Mouse (Mus musculus): ENCODE data around the gene Rubcnl. TPM values are rescaled to one million over a fixed set of nuclear protein-coding genes. Genes with fewer than 3 reads are reported as not detected.

The Rubcnl gene
- polyA plus RNA-seq, 1 experiment from 2014 or later = 0.38 TPM

- Histone ChIP-seq H3K27me3 (ENCODE audit: control insufficient read depth, insufficient read depth, low read length) (no peaks in the 10 kb centered on the region), H3K4me1 (ENCODE audit: control insufficient read depth, insufficient read depth, low read length) (no peaks in the 10 kb centered on the region), H3K9ac (ENCODE audit: low read length) (no peak overlapping the region), H3K4me2 (ENCODE audit: low read depth) (no peak overlapping the region), H3K27ac (ENCODE audit: low read depth, low read length) (no peak overlapping the region), H3K36me3 (ENCODE audit: control insufficient read depth, insufficient read depth, low read length) (no peaks in the 10 kb centered on the region), H3K9me3 (ENCODE audit: control insufficient read depth, low read length) (no peaks in the 10 kb centered on the region), H3K4me3 (ENCODE audit: low read depth, low read length) (no peak overlapping the region)
- ATAC-seq (ENCODE audit: insufficient read depth, low FRiP score, low TSS enrichment) (no peak), DNase-seq (ENCODE audit: low spot score) (no peak)
- 79% methylated on average over 14 of the region's 14 CpGs for WGBS
These were observed 38.9 kb downstream of the Rubcnl start for GRCm38 (mm10) chr14:75054455-75055343.

- no peaks in the 10 kb centered on the region for H3K27me3 ChIP-seq (ENCODE audit: control insufficient read depth, insufficient read depth, low read length)
These were observed 41.1 kb downstream of the Rubcnl start for GRCm38 (mm10) chr14:75056861-75057431.

GRCm38 (mm10) chr14:75060562-75060961 is 44.7 kb downstream of the Rubcnl start:
- no peaks in the 10 kb centered on the region for H3K4me1 ChIP-seq (ENCODE audit: control insufficient read depth, insufficient read depth, low read length)
- H3K4me2 ChIP-seq (ENCODE audit: low read depth) = no peak overlapping the region
- DNase-seq (ENCODE audit: low spot score) = peak; percentile 28
- H3K36me3 ChIP-seq (ENCODE audit: control insufficient read depth, insufficient read depth, low read length) = no peaks in the 10 kb centered on the region
- H3K4me3 ChIP-seq (ENCODE audit: low read depth, low read length) = no peak overlapping the region
- H3K9me3 ChIP-seq (ENCODE audit: control insufficient read depth, low read length) = no peaks in the 10 kb centered on the region
- H3K27ac ChIP-seq (ENCODE audit: low read depth, low read length) = no peak overlapping the region
- 43% methylated on average over 8 of the region's 8 CpGs for WGBS
- H3K27me3 ChIP-seq (ENCODE audit: control insufficient read depth, insufficient read depth, low read length) = no peaks in the 10 kb centered on the region
- no peak for ATAC-seq (ENCODE audit: insufficient read depth, low FRiP score, low TSS enrichment)
- H3K9ac ChIP-seq (ENCODE audit: low read length) = no peak overlapping the region

More at GRCm38 (mm10) chr14:75056861-75057431, 41.1 kb downstream of the Rubcnl start:
- ATAC-seq (ENCODE audit: insufficient read depth, low FRiP score, low TSS enrichment) = no peak
- no peak overlapping the region for H3K27ac ChIP-seq (ENCODE audit: low read depth, low read length)
- no peak overlapping the region for H3K4me3 ChIP-seq (ENCODE audit: low read depth, low read length)
- H3K9ac ChIP-seq (ENCODE audit: low read length) = no peak overlapping the region
- H3K4me1 ChIP-seq (ENCODE audit: control insufficient read depth, insufficient read depth, low read length) = no peaks in the 10 kb centered on the region
- no peak for DNase-seq (ENCODE audit: low spot score)
- no peaks in the 10 kb centered on the region for H3K9me3 ChIP-seq (ENCODE audit: control insufficient read depth, low read length)
- H3K4me2 ChIP-seq (ENCODE audit: low read depth) = no peak overlapping the region
- no peaks in the 10 kb centered on the region for H3K36me3 ChIP-seq (ENCODE audit: control insufficient read depth, insufficient read depth, low read length)
- 87% methylated on average over 9 of the region's 9 CpGs for WGBS

GRCm38 (mm10) chr14:75063936-75064335 is 48.1 kb downstream of the Rubcnl start:
- no peak for ATAC-seq (ENCODE audit: insufficient read depth, low FRiP score, low TSS enrichment)
- Histone ChIP-seq H3K9ac (ENCODE audit: low read length) (no peak overlapping the region), H3K4me1 (ENCODE audit: control insufficient read depth, insufficient read depth, low read length) (no peaks in the 10 kb centered on the region), H3K36me3 (ENCODE audit: control insufficient read depth, insufficient read depth, low read length) (no peaks in the 10 kb centered on the region), H3K27me3 (ENCODE audit: control insufficient read depth, insufficient read depth, low read length) (no peaks in the 10 kb centered on the region), H3K27ac (ENCODE audit: low read depth, low read length) (no peak overlapping the region), H3K4me3 (ENCODE audit: low read depth, low read length) (no peak overlapping the region), H3K9me3 (ENCODE audit: control insufficient read depth, low read length) (no peaks in the 10 kb centered on the region), H3K4me2 (ENCODE audit: low read depth) (no peak overlapping the region)
- 85% methylated on average over 8 of the region's 8 CpGs for WGBS
- DNase-seq (ENCODE audit: low spot score) = no peak

GRCm38 (mm10) chr14:75064520-75064919 is 48.7 kb downstream of the Rubcnl start:
- DNase-seq (ENCODE audit: low spot score) (no peak), ATAC-seq (ENCODE audit: insufficient read depth, low FRiP score, low TSS enrichment) (no peak)
- Histone ChIP-seq H3K27ac (ENCODE audit: low read depth, low read length) (no peak overlapping the region), H3K9ac (ENCODE audit: low read length) (no peak overlapping the region), H3K36me3 (ENCODE audit: control insufficient read depth, insufficient read depth, low read length) (no peaks in the 10 kb centered on the region), H3K4me3 (ENCODE audit: low read depth, low read length) (no peak overlapping the region), H3K9me3 (ENCODE audit: control insufficient read depth, low read length) (no peaks in the 10 kb centered on the region), H3K27me3 (ENCODE audit: control insufficient read depth, insufficient read depth, low read length) (no peaks in the 10 kb centered on the region), H3K4me1 (ENCODE audit: control insufficient read depth, insufficient read depth, low read length) (no peaks in the 10 kb centered on the region), H3K4me2 (ENCODE audit: low read depth) (no peak overlapping the region)
- WGBS = 67% methylated on average over 7 of the region's 7 CpGs

- Histone ChIP-seq H3K4me3 (ENCODE audit: low read depth, low read length) (no peak overlapping the region), H3K9ac (ENCODE audit: low read length) (no peak overlapping the region), H3K9me3 (ENCODE audit: control insufficient read depth, low read length) (no peaks in the 10 kb centered on the region), H3K4me1 (ENCODE audit: control insufficient read depth, insufficient read depth, low read length) (no peaks in the 10 kb centered on the region), H3K36me3 (ENCODE audit: control insufficient read depth, insufficient read depth, low read length) (no peaks in the 10 kb centered on the region), H3K4me2 (ENCODE audit: low read depth) (no peak overlapping the region), H3K27ac (ENCODE audit: low read depth, low read length) (no peak overlapping the region), H3K27me3 (ENCODE audit: control insufficient read depth, insufficient read depth, low read length) (no peaks in the 10 kb centered on the region)
- no peak for DNase-seq (ENCODE audit: low spot score)
- no peak for ATAC-seq (ENCODE audit: insufficient read depth, low FRiP score, low TSS enrichment)
- WGBS = 93% methylated on average over 5 of the region's 5 CpGs
These were observed 49.4 kb downstream of the Rubcnl start for GRCm38 (mm10) chr14:75065211-75065610.

GRCm38 (mm10) chr14:75068430-75069112 is 52.7 kb downstream of the Rubcnl start:
- Histone ChIP-seq H3K9ac (ENCODE audit: low read length) (no peak overlapping the region), H3K4me3 (ENCODE audit: low read depth, low read length) (no peak overlapping the region), H3K36me3 (ENCODE audit: control insufficient read depth, insufficient read depth, low read length) (no peaks in the 10 kb centered on the region), H3K4me1 (ENCODE audit: control insufficient read depth, insufficient read depth, low read length) (no peaks in the 10 kb centered on the region), H3K9me3 (ENCODE audit: control insufficient read depth, low read length) (no peaks in the 10 kb centered on the region), H3K27me3 (ENCODE audit: control insufficient read depth, insufficient read depth, low read length) (no peaks in the 10 kb centered on the region), H3K4me2 (ENCODE audit: low read depth) (no peak overlapping the region), H3K27ac (ENCODE audit: low read depth, low read length) (no peak overlapping the region)
- DNase-seq (ENCODE audit: low spot score) = no peak
- ATAC-seq (ENCODE audit: insufficient read depth, low FRiP score, low TSS enrichment) = no peak
- 86% methylated on average over 17 of the region's 19 CpGs for WGBS

GRCm38 (mm10) chr14:75069356-75069979 is 53.6 kb downstream of the Rubcnl start:
- no peak overlapping the region for H3K4me3 ChIP-seq (ENCODE audit: low read depth, low read length)
- 81% methylated on average over 7 of the region's 7 CpGs for WGBS
- no peaks in the 10 kb centered on the region for H3K27me3 ChIP-seq (ENCODE audit: control insufficient read depth, insufficient read depth, low read length)
- no peaks in the 10 kb centered on the region for H3K4me1 ChIP-seq (ENCODE audit: control insufficient read depth, insufficient read depth, low read length)
- DNase-seq (ENCODE audit: low spot score) (no peak), ATAC-seq (ENCODE audit: insufficient read depth, low FRiP score, low TSS enrichment) (no peak)
- no peaks in the 10 kb centered on the region for H3K9me3 ChIP-seq (ENCODE audit: control insufficient read depth, low read length)
- no peaks in the 10 kb centered on the region for H3K36me3 ChIP-seq (ENCODE audit: control insufficient read depth, insufficient read depth, low read length)
- H3K9ac ChIP-seq (ENCODE audit: low read length) = no peak overlapping the region
- no peak overlapping the region for H3K4me2 ChIP-seq (ENCODE audit: low read depth)
- H3K27ac ChIP-seq (ENCODE audit: low read depth, low read length) = no peak overlapping the region
